Mouse (Mus musculus) spleen, adult 2 months (tissue): ENCODE results near the gene Ispd.

Experiments
- CTCF ChIP-seq: fragments of 200-500 bp; IDR thresholded peaks from 2 replicates; pipeline ENCODE4 v1.5.1; 2011; ENCODE audit warnings: mild to moderate bottlenecking, inconsistent platforms; ENCODE audit not compliant: insufficient read depth, insufficient read length, insufficient replicate concordance; ENCODE audit errors: extremely low read depth
- POLR2A ChIP-seq: fragments of 200-500 bp; IDR thresholded peaks from 2 replicates; pipeline ENCODE4 v1.6.1; 2011; ENCODE audit warnings: low read depth, low read length, inconsistent platforms

DNA sequence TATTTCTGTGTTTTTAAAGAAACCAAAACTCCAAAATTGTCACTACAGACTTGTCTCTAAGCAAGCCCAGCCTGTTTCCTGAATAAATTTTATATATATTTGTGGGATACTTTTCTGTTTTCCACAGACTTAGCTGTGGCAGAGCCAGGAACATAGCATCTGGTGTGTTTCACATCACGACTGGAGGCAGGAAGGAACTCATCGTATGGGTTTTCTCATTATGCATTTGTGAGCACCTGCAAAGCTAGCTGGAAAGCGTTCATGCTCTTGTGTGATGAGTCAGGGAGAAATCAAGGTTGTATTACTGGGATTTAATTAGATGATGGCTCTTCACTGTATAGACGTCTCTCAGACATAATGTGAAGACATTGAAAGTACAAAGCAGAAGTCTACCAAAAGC, 90.2 kb downstream of the Ispd start:
- TF ChIP-seq CTCF (no peak), POLR2A (no peak)
